Mouse (Mus musculus): Measurements from ENCODE around the gene Taar7b. TPM values are rescaled to one million over a fixed set of nuclear protein-coding genes. Genes with fewer than 3 reads are reported as not detected.
A peak's percentile ranks its signal among the peaks of the same experiment; 100 is the strongest.

The Taar7b gene
- total RNA-seq (2021), result not detected
- long read RNA-seq, experiment 1, result 0 reads
- long read RNA-seq, experiment 2, result 0 reads

GRCm38 (mm10) chr10:23999639-24000038 is at the start of gene Taar7b:
Taar7b (plus strand) TSS chr10:23999939.
- no peak for DNase-seq

- DNase-seq, result no peak
Observed at GRCm38 (mm10) chr10:23951714-23952113, 48.0 kb upstream of the Taar7b start.

- DNase-seq, result no peak
Observed at GRCm38 (mm10) chr10:23959071-23959470, 40.7 kb upstream of the Taar7b start.

GRCm38 (mm10) chr10:23960444-23960915 is 39.3 kb upstream of the Taar7b start, which contains the start of gene Taar4:
Taar4 (plus strand) TSS chr10:23960494.
- no peak for DNase-seq

- no peak for DNase-seq
Observed at GRCm38 (mm10) chr10:23963444-23963843, 36.3 kb upstream of the Taar7b start.

- no peak for DNase-seq
Observed at GRCm38 (mm10) chr10:23964921-23965610, 34.7 kb upstream of the Taar7b start.

- DNase-seq, result no peak
Observed at GRCm38 (mm10) chr10:23970656-23971165, 29.0 kb upstream of the Taar7b start, which contains the start of gene Taar5. Taar5 (plus strand) TSS chr10:23970706.

- no peak for DNase-seq
Observed at GRCm38 (mm10) chr10:23971256-23971655, 28.5 kb upstream of the Taar7b start.

GRCm38 (mm10) chr10:23977958-23978357 is 21.8 kb upstream of the Taar7b start:
- no peak for DNase-seq

- DNase-seq, result peak; percentile 81 to 83
Observed at GRCm38 (mm10) chr10:23978901-23979705, 20.6 kb upstream of the Taar7b start.

GRCm38 (mm10) chr10:23985546-23985945 is 14.2 kb upstream of the Taar7b start, which contains the start of gene Taar6:
Taar6 (minus strand) TSS chr10:23985646.
- DNase-seq, result no peak

GRCm38 (mm10) chr10:23986419-23986818 is 13.3 kb upstream of the Taar7b start:
- no peak for DNase-seq

GRCm38 (mm10) chr10:23993381-23993780 is 6.4 kb upstream of the Taar7b start, which contains the start of gene Taar7a:
Taar7a (minus strand) TSS chr10:23993481.
- no peak for DNase-seq

- DNase-seq, result no peak
Observed at GRCm38 (mm10) chr10:24006442-24006841, 6.7 kb downstream of the Taar7b start.

- no peak for DNase-seq
Observed at GRCm38 (mm10) chr10:24007034-24007433, 7.3 kb downstream of the Taar7b start.

- DNase-seq, result no peak
Observed at GRCm38 (mm10) chr10:24008143-24008542, 8.4 kb downstream of the Taar7b start.

- no peak for DNase-seq
Observed at GRCm38 (mm10) chr10:24026922-24027321, 27.2 kb downstream of the Taar7b start, which contains the start of gene Taar7d. Taar7d (plus strand) TSS chr10:24027222.

GRCm38 (mm10) chr10:24031347-24031746 is 31.6 kb downstream of the Taar7b start:
- DNase-seq, result no peak

GRCm38 (mm10) chr10:24037314-24037713 is 37.6 kb downstream of the Taar7b start, which contains the start of gene Taar7e:
Taar7e (plus strand) TSS chr10:24037614.
- DNase-seq, result no peak

GRCm38 (mm10) chr10:24040120-24040869 is 40.6 kb downstream of the Taar7b start:
- no peak for DNase-seq

GRCm38 (mm10) chr10:24049210-24049609 is 49.5 kb downstream of the Taar7b start, which contains the start of gene Taar7f:
Taar7f (plus strand) TSS chr10:24049510.
- no peak for DNase-seq

Data from adrenal gland, postnatal 36 days (tissue).